In the genomic region with DNA sequence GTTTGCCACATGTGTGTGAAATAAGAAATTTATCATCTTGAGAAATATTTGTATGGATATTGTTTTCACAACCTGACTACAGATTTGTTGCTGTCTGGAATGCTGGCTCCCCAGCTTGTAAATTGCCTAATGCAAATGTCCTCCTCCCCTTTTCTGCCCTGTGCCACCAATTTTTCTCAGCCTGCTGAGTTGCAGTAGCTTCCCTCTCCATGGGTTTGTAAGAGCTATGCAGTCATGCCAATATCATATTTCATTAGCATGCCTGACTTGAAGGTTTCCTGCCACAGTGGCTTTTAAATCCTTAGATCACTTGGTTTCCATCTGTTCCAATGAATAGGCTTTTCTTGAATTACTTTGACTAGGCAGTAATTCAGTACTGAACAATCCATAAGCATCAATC, we compare ENCODE assay signal across 16 mouse cellular contexts.
DNase-seq lines count a peak whose midpoint lies in the region; ATAC-seq and TF ChIP-seq lines count a peak whose summit lies in the region.
"Had no signal": no experiment of that assay in that cellular context is flagged by ENCODE, and none has a peak within 500 bp of the region (broad histone marks: within the 10 kb centered on the region; RNA-seq: fewer than 3 reads in every experiment).

No protein-coding gene starts in this region.

- H3K27ac ChIP-seq in intestine, embryonic 14.5 days (ENCODE audit: low read depth), result 0 out of 2 replicates have a peak overlapping the region, but pooled peaks have one; percentile 62
- H3K27ac ChIP-seq in intestine, postnatal 0 days (ENCODE audit: low read depth, low read length), result no peak overlapping the region
- H3K27ac ChIP-seq in embryonic facial prominence, embryonic 12.5 days, result no peak overlapping the region
- no peak overlapping the region; the same call in 1 of the 2 replicates for H3K27ac ChIP-seq in limb, embryonic 13.5 days
- H3K27ac ChIP-seq: gastrocnemius, adult 2 months; heart, embryonic 13.5 days; liver, embryonic 13.5 days had no signal

- no peak overlapping the region for H3K4me2 ChIP-seq in intestine, embryonic 14.5 days (ENCODE audit: low read length)
- H3K4me2 ChIP-seq in intestine, postnatal 0 days (replicated peaks; ENCODE audit: low read depth), result no peak overlapping the region
- H3K4me2 ChIP-seq in embryonic facial prominence, embryonic 12.5 days (replicated peaks), result no peak overlapping the region
- H3K4me2 ChIP-seq in limb, embryonic 13.5 days (replicated peaks), result no peak overlapping the region
- H3K4me2 ChIP-seq: heart, embryonic 13.5 days; liver, embryonic 13.5 days had no signal

- ATAC-seq in intestine, embryonic 14.5 days (replicated peaks; ENCODE audit: low FRiP score, low TSS enrichment, low read depth), result no peak
- ATAC-seq in intestine, postnatal 0 days, result no peak
- ATAC-seq in embryonic facial prominence, embryonic 12.5 days (ENCODE audit: insufficient number of reproducible peaks, insufficient read depth, low FRiP score, low TSS enrichment), result 0 out of 2 replicates have a peak, but pooled peaks have one; percentile 35
- ATAC-seq in limb, embryonic 13.5 days (ENCODE audit: low FRiP score, low read depth), result peak; percentile 89

- DNase-seq in embryo, embryonic 11 days, result peak; percentile 3
- no peak for DNase-seq in embryo, embryonic 9.5 days (ENCODE audit: extremely low spot score)
- DNase-seq in intestine, embryonic 14.5 days (ENCODE audit: low spot score), result no peak
- DNase-seq in layer of hippocampus, postnatal 25 days (ENCODE audit: extremely low spot score in 1 of 2, low spot score in 1 of 2), result no peak
- DNase-seq in heart, postnatal 25 days (ENCODE audit: low spot score), result no peak
- DNase-seq: cerebellum, adult 9-10 months; gastrocnemius, adult 2 months; kidney, adult 2 months; kidney, postnatal 25 days; liver, embryonic 13.5 days; thymus, postnatal 36 days had no signal

- no peak overlapping the region for H3K4me3 ChIP-seq in intestine, embryonic 14.5 days (ENCODE audit: low read depth, low read length)
- no peak overlapping the region for H3K4me3 ChIP-seq in intestine, postnatal 0 days (ENCODE audit: low read depth, low read length)
- H3K4me3 ChIP-seq in embryonic facial prominence, embryonic 12.5 days, result no peak overlapping the region
- no peak overlapping the region for H3K4me3 ChIP-seq in limb, embryonic 13.5 days
- H3K4me3 ChIP-seq: gastrocnemius, adult 2 months; heart, embryonic 13.5 days; liver, embryonic 13.5 days; megakaryocyte, embryonic 14.5 days had no signal

- intact Hi-C loops in heart, postnatal 25 days (cut with DNase I), result no loop called here

- no peaks in the 10 kb centered on the region for H3K27me3 ChIP-seq in intestine, embryonic 14.5 days (replicated peaks; ENCODE audit: control insufficient read depth, insufficient read depth, low read length)
- H3K27me3 ChIP-seq in intestine, postnatal 0 days (replicated peaks; ENCODE audit: control insufficient read depth, insufficient read depth, low read length), result no peaks in the 10 kb centered on the region
- no peaks in the 10 kb centered on the region for H3K27me3 ChIP-seq in embryonic facial prominence, embryonic 12.5 days
- no peaks in the 10 kb centered on the region for H3K27me3 ChIP-seq in limb, embryonic 13.5 days
- H3K27me3 ChIP-seq: heart, embryonic 13.5 days; liver, embryonic 13.5 days; megakaryocyte, embryonic 14.5 days had no signal

- H3K9me3 ChIP-seq in intestine, embryonic 14.5 days (ENCODE audit: control insufficient read depth, low read length), result 0 out of 2 replicates have a peak, but pooled peaks cover 2% of the 10 kb centered on the region
- H3K9me3 ChIP-seq in intestine, postnatal 0 days (ENCODE audit: control insufficient read depth), result no peaks in the 10 kb centered on the region
- H3K9me3 ChIP-seq in embryonic facial prominence, embryonic 12.5 days, result no peaks in the 10 kb centered on the region
- no peaks in the 10 kb centered on the region for H3K9me3 ChIP-seq in limb, embryonic 13.5 days
- H3K9me3 ChIP-seq: liver, embryonic 13.5 days; megakaryocyte, embryonic 14.5 days had no signal

- H3K9ac ChIP-seq in intestine, embryonic 14.5 days (ENCODE audit: low read length), result no peak overlapping the region
- no peak overlapping the region for H3K9ac ChIP-seq in intestine, postnatal 0 days (ENCODE audit: low read depth, low read length)
- no peak overlapping the region for H3K9ac ChIP-seq in embryonic facial prominence, embryonic 12.5 days
- H3K9ac ChIP-seq in limb, embryonic 13.5 days, result no peak overlapping the region
- H3K9ac ChIP-seq: heart, embryonic 13.5 days; liver, embryonic 13.5 days had no signal

- no peak for TF ChIP-seq CTCF in intestine, postnatal 0 days (IDR thresholded peaks at IDR 0.05; ENCODE audit: low read depth)

- H3K36me3 ChIP-seq in intestine, embryonic 14.5 days (ENCODE audit: control insufficient read depth, insufficient read depth, low read length), result no peaks in the 10 kb centered on the region
- no peaks in the 10 kb centered on the region for H3K36me3 ChIP-seq in intestine, postnatal 0 days (ENCODE audit: control insufficient read depth, insufficient read depth)
- no peaks in the 10 kb centered on the region for H3K36me3 ChIP-seq in embryonic facial prominence, embryonic 12.5 days
- no peaks in the 10 kb centered on the region for H3K36me3 ChIP-seq in limb, embryonic 13.5 days
- H3K36me3 ChIP-seq: heart, embryonic 13.5 days; liver, embryonic 13.5 days had no signal

- H3K4me1 ChIP-seq in intestine, embryonic 14.5 days (replicated peaks; ENCODE audit: control insufficient read depth, insufficient read depth, low read length), result peaks cover 9% of the 10 kb centered on the region; the same call in 1 of the 2 replicates
- H3K4me1 ChIP-seq in intestine, postnatal 0 days (replicated peaks; ENCODE audit: control insufficient read depth, insufficient read depth, low read length), result no peaks in the 10 kb centered on the region
- H3K4me1 ChIP-seq in embryonic facial prominence, embryonic 12.5 days, result 0 out of 2 replicates have a peak, but pooled peaks cover 4% of the 10 kb centered on the region
- peaks cover 15% of the 10 kb centered on the region for H3K4me1 ChIP-seq in limb, embryonic 13.5 days
- H3K4me1 ChIP-seq: heart, embryonic 13.5 days; liver, embryonic 13.5 days; megakaryocyte, embryonic 14.5 days had no signal

Comparison
In these comparisons a context has a peak if more than half of its experiments do, and no peak if none do; other contexts are left out.
1. ATAC-seq: peak in embryonic facial prominence, embryonic 12.5 days (single experiment) and limb, embryonic 13.5 days (single experiment); none in intestine, embryonic 14.5 days (single experiment) and intestine, postnatal 0 days (single experiment).